Mouse (Mus musculus): ENCODE results near the gene Clec4d.

Gene Clec4d

GRCm38 (mm10) chr6:123308033-123308432, 46.1 kb downstream of the Clec4d start, which contains the start of gene Vmn2r19:
Vmn2r19 (plus strand) TSS chr6:123308333.
- no peak for DNase-seq (ENCODE audit: low read depth)

Data from induced T-regulatory cell, adult 2 months (primary cell).